Comparison of ENCODE assay signal across 8 mouse cellular contexts in genomic region chr17:25256140-25256754, GRCm38 (mm10). TPM values are rescaled to one million over a fixed set of nuclear protein-coding genes. Genes with fewer than 3 reads are reported as not detected.
DNase-seq lines count a peak whose midpoint lies in the region; ATAC-seq and TF ChIP-seq lines count a peak whose summit lies in the region.

Baiap3 (minus strand) TSS chr17:25256364.

- H3K9ac ChIP-seq in midbrain, embryonic 14.5 days (replicated peaks; ENCODE audit: low read length) = peak within 1 kb of the TSS; percentile 37

- 6% methylated on average over 31 of the region's 35 CpGs for WGBS in cerebellum, adult 2 months
- 3% methylated on average over 34 of the region's 35 CpGs for WGBS in thymus, adult 2 months
- WGBS in midbrain, embryonic 14.5 days = 4% methylated on average over 35 of the region's 35 CpGs

- H3K36me3 ChIP-seq in thymus, adult 2 months (ENCODE audit: control insufficient read depth, insufficient read depth, low read length) = no peaks in the 10 kb centered on the region; the same call in 1 of the 2 replicates
- peaks cover 21% of the 10 kb centered on the region for H3K36me3 ChIP-seq in midbrain, embryonic 14.5 days (ENCODE audit: control insufficient read depth, insufficient read depth, low read length)

- H3K4me3 ChIP-seq in cerebellum, adult 2 months (replicated peaks; ENCODE audit: insufficient read depth, low read depth, low read length) = no peak within 1 kb of the TSS
- peak within 1 kb of the TSS; percentile 40 for H3K4me3 ChIP-seq in thymus, adult 2 months (ENCODE audit: control insufficient read depth, insufficient read depth, low read length)
- H3K4me3 ChIP-seq in midbrain, embryonic 14.5 days (replicated peaks; ENCODE audit: low read depth, low read length) = peak within 1 kb of the TSS; percentile 28

- no peak for DNase-seq in cerebellum, adult 2 months
- DNase-seq in cerebellum, adult 18-20 months = no peak
- peak; percentile 45 for DNase-seq in thymus, adult 2 months
- no peak for DNase-seq in thymus, adult 18-20 months
- DNase-seq in kidney, postnatal 4 days = peak; percentile 59 to 72
- DNase-seq in midbrain, embryonic 14.5 days = peak; percentile 68
- DNase-seq in ovary, postnatal 10 days (ENCODE audit: low spot score) = no peak
- no peak for DNase-seq in T-cell, adult 2 months (ENCODE audit: low spot score)

- no peaks in the 10 kb centered on the region; the same call in 1 of the 2 replicates for H3K27me3 ChIP-seq in cerebellum, adult 2 months (ENCODE audit: control insufficient read depth, insufficient read depth, low read length)
- no peaks in the 10 kb centered on the region; the same call in 1 of the 2 replicates for H3K27me3 ChIP-seq in thymus, adult 2 months (ENCODE audit: control insufficient read depth, insufficient read depth, low read length)
- H3K27me3 ChIP-seq in midbrain, embryonic 14.5 days (ENCODE audit: control insufficient read depth, insufficient read depth, low read length) = peaks cover 10% of the 10 kb centered on the region; the same call in 1 of the 2 replicates

- H3K9me3 ChIP-seq in midbrain, embryonic 14.5 days (ENCODE audit: control insufficient read depth, low read length) = no peaks in the 10 kb centered on the region

- H3K27ac ChIP-seq in cerebellum, adult 2 months (ENCODE audit: insufficient read depth, low read length) = no peak within 1 kb of the TSS
- peak within 1 kb of the TSS; percentile 23; the same call in 1 of the 2 replicates for H3K27ac ChIP-seq in thymus, adult 2 months (ENCODE audit: control insufficient read depth, insufficient read depth, low read length)
- no peak within 1 kb of the TSS for H3K27ac ChIP-seq in midbrain, embryonic 14.5 days (replicated peaks; ENCODE audit: low read depth, low read length)

- TF ChIP-seq CTCF in cerebellum, adult 2 months (IDR thresholded peaks at IDR 0.05; ENCODE audit: borderline replicate concordance, insufficient read depth, low read depth, low read length) = no peak
- no peak for TF ChIP-seq CTCF in thymus, adult 2 months (IDR thresholded peaks at IDR 0.05; ENCODE audit: borderline replicate concordance, control insufficient read depth, extremely low read depth, insufficient read depth, low read length, poor library complexity)

- no peak for TF ChIP-seq POLR2A in cerebellum, adult 2 months (IDR thresholded peaks at IDR 0.05; ENCODE audit: borderline replicate concordance, insufficient read depth, low read length)
- peak; percentile 31; the same call in 1 of the 2 replicates for TF ChIP-seq POLR2A in thymus, adult 2 months (IDR thresholded peaks at IDR 0.05; ENCODE audit: control insufficient read depth, extremely low read depth, insufficient read depth, low read length, poor library complexity)

- H3K4me2 ChIP-seq in midbrain, embryonic 14.5 days (ENCODE audit: low read length) = peak within 1 kb of the TSS; percentile 61

- peak; percentile 55; the same call in 1 of the 2 replicates for ATAC-seq in midbrain, embryonic 14.5 days (ENCODE audit: low FRiP score, low TSS enrichment)

- no peaks in the 10 kb centered on the region for H3K4me1 ChIP-seq in cerebellum, adult 2 months (ENCODE audit: control insufficient read depth, insufficient read depth, low read length)
- H3K4me1 ChIP-seq in thymus, adult 2 months (replicated peaks; ENCODE audit: control insufficient read depth, insufficient read depth, low read length) = peaks cover 58% of the 10 kb centered on the region
- H3K4me1 ChIP-seq in midbrain, embryonic 14.5 days (ENCODE audit: control insufficient read depth, insufficient read depth, low read length) = peaks cover 49% of the 10 kb centered on the region

RNA-seq across cellular contexts. Expression of gene Baiap3, which starts in this region (rescaled TPM):
- polyA plus RNA-seq in cerebellum, adult 2 months (2012; rRNA removed) = 24.4 and 26.5 TPM in 2 replicates
- polyA plus RNA-seq in thymus, adult 2 months (2012; rRNA removed) = 56.5 and 60.9 TPM in 2 replicates
- 11.6 and 17.7 TPM in 2 replicates for polyA plus RNA-seq in midbrain, embryonic 14.5 days (2014; fragmentation: Nextera tagmentation; extraction: Ambion mirVana)

Comparison
In these comparisons a context has a peak if more than half of its experiments do, and no peak if none do; other contexts are left out.
1. DNase-seq: peak in thymus, adult 2 months (single experiment), kidney, postnatal 4 days (2 of 2) and midbrain, embryonic 14.5 days (single experiment); none in cerebellum, adult 2 months (0 of 2), cerebellum, adult 18-20 months (0 of 2), thymus, adult 18-20 months (0 of 2), ovary, postnatal 10 days (single experiment) and T-cell, adult 2 months (single experiment).